Mouse (Mus musculus): ENCODE measurements at regions not wholly inside any gene's neighbourhood (a gene's known extent, or its start where the extent isn't known, plus 50 kb on each side); places are given as distances from the start of the nearest gene placed in this dataset.

- TF ChIP-seq GATA1 (IDR thresholded peaks at IDR 0.05; ENCODE audit: low read length) (no peak), TAL1 (IDR thresholded peaks at IDR 0.05; ENCODE audit: low read length) (no peak)
These were observed 245.6 kb upstream of the Noct start for GRCm38 (mm10) chr3:50978636-50979035.

All from erythroblast, embryonic 14.5 days (primary cell).